Mouse (Mus musculus) brain, embryonic 18.5 days (tissue): ENCODE measurements around the gene Hist3h2a.

Experiments used
- DNase-seq: peaks from one replicate; pipeline ENCODE4 v3.0.0-alpha.2; 2012; ENCODE audit warnings: low read depth, low spot score

The Hist3h2a gene

DNA sequence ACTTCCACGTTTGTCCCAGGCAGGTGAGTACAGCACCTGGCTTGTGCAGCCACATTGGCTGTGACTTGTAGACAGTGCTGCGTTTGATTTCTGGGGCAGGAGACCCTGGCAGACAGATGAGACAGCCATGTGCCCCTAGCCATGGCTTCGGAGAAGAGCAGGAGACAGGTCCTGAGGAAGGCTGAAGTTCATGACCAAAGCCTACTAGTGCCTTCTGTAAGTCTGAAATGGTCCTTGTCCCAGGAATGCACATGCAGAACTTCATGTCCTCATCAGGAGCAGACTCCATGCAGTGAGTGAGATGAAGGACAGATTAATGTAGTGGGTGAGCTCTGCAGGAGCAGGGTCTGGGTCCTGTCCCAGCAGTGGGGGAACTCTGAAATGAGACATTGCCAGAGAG is 37.4 kb downstream of the Hist3h2a start:
- no peak for DNase-seq

DNA sequence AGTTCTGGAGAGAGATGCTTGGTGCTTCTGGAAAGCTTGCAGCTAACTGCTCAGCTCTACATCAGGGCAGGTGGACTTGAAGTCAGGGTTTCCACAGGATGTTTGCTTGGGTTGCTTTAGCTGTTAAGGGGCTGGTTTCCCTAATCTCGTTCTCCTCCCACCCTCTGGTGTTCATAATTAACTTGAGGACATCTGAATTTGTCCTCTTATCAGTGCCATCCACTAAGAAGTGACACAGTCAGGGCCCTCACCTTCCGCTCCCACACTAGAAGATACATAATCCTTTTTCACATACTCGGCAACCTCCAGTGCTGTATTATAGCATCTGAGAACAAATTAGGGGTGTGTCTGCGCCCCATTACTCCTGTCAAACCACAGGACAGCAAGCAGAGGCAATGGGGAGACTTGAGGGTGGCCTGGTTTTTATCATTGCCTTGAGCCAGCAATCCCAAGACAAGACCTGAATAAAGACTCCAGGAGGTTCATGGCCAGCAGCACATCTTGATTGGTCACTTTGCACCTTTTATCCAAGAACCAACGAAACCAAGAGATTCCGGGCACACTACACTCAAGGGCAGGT is 38.7 kb downstream of the Hist3h2a start:
- DNase-seq, result no peak

DNA sequence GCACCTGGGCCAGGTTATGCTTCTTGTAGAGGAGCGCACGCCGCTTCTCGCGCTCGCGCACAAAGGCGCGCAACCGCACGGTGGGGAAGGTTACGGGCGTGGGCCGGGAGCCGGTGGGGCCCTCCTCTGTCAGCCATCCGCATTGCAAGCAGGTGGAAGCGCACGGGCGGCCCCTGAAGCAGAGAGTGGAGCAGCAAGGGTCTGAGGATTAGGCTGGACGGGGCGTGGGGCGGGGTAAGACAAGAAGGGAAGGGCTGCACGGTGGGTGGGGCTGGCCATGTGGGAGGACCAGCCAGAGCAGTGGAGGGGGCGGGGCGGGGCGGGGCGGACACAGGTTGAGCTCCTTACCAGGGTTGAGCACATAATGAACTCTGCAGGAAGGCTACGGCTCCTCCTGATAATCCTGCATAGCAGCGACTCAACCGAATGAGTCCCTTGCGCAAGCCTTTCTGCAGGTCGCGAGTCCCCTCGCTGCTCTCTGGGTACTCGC is 39.9 kb downstream of the Hist3h2a start:
- DNase-seq, result no peak

DNA sequence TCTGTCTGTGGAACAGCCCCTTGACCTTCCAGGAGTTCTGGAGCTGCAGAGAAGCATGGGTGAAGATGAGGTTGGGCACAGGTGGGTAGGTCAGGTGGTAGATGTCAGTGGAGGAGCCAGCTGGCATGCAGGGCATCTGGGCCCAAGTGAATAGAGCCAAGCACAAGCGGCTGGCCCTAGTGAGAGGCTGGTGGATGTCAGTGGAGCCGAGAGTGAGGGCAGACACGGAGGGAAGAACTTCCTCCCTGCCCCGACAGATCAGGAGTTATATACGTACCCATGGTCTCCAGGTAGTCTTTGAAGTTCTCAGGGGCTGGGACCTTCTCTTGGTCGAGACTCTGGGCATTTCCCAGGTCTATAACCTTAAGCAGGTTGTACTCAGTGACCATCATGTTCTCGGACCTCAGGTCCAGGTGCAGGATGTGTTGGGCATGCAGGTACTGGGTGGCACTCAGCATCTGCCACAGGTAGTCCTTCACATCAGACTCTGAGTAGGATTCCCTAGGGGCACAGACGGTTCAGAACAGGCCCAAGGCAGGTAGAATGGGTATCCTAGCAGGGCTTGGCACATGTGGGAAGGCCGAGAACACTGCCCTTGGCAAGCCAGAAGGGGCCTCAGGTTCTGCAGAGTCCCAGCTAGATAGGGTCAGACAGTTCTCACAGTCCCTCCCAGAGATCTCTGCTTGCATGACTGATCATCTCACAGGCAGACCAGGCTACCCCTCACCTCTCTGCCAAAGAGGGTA is 40.7 kb downstream of the Hist3h2a start:
- DNase-seq, result no peak

DNA sequence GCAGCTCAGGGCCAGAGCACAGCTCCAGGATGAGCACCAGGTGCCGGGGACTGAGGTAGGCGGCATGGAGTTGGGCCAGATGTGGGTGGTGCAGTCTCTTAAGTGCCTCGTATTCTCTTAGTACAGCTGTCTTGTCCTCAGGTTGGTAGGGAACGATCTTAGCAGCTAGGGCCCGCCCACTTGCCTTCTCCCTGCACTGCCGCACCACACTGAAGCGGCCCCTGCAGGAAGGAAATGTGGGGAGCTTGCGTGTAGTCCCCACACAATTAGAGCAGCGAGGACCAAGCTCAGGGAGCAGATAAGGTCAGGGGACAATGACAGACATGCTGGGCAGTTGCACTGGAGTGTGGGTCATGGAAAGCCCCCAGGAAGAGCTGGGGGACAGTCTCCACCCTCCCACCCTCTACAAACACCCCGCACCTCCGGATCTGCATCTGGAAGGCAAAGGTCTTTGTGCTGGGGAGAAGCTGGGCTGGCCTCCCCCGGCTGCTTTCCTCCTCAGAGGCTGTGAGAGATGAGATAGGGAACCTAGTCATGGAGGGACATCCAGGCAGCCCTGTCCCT is 41.4 kb downstream of the Hist3h2a start:
- no peak for DNase-seq

DNA sequence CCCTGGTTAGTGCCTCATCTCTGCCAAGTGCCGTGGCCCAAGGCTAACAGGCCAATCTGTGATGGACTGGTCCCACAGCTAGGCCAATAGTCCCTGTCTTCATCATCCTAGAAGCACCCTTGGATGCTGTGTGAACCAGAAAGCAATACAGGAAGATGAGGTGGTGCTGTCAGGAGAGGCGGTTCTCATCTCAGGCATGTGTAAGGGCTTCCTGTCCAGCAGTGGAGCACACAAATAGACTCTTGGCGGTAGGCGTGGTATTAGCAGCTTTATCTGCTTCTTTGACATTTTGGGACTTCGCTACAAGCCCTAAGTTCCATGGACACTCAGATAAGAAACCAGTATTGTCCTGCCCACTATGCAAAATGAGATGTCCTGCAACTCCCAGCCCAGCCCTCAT is 43.1 kb downstream of the Hist3h2a start:
- no peak for DNase-seq

DNA sequence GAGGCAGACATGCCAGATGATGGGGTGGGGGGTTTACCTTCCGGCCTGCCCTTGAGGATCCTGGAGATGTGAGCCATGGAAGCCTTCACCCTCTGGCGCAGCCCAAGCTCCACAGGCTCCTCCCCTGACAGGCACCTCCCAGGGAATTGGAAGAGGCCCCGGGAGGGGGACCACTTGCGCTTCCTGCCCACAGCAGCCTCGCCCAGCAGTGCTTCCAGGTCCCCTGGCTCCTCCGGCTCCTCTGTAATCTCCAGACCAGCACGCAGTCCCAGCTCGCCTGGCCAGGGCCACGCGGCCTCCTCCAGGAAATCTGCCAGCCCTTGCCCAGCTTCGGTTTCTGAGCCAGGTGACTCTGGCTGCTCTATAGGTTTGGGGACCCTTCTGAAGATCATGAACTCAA is 44.7 kb downstream of the Hist3h2a start:
- no peak for DNase-seq

DNA sequence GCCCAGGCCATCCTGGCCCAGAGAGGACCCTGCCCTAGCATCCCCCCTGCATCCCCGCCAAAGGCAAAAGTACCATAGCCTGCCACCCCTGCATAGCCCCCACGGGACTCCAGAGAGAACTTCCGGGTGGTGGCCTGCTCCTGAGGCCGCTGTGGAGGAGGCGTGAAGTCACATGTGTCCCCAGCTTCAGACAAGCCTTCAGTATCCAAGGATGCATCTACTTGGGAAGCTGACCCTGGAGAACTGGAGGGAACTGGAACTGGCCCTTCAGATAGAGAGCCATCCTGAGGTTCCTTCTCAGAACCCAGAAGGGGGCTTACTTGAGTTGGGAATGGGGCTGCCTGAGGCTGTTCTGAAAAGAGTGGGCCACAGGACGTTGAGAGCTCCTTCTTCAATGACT is 45.3 kb downstream of the Hist3h2a start:
- DNase-seq, result no peak

DNA sequence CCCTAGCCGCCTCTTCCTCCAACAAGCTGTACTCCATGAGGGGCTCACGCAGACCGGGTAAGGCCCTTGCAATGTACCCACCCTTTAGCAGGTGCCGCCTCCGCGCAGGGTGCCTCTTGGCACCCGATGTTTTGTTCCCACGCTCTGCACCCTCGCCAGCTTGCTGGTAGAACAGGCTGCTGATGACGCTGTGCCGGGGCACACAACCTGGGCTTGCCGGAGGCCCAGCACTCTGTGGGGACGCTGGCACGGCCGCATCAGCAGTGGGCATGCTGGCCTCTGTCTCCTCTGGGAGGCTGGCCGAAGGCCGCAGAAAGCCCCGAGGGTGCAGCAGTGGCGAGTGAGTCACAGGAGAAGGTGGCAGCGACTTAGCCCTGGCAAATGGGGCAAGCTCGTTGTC is 46.1 kb downstream of the Hist3h2a start:
- no peak for DNase-seq

DNA sequence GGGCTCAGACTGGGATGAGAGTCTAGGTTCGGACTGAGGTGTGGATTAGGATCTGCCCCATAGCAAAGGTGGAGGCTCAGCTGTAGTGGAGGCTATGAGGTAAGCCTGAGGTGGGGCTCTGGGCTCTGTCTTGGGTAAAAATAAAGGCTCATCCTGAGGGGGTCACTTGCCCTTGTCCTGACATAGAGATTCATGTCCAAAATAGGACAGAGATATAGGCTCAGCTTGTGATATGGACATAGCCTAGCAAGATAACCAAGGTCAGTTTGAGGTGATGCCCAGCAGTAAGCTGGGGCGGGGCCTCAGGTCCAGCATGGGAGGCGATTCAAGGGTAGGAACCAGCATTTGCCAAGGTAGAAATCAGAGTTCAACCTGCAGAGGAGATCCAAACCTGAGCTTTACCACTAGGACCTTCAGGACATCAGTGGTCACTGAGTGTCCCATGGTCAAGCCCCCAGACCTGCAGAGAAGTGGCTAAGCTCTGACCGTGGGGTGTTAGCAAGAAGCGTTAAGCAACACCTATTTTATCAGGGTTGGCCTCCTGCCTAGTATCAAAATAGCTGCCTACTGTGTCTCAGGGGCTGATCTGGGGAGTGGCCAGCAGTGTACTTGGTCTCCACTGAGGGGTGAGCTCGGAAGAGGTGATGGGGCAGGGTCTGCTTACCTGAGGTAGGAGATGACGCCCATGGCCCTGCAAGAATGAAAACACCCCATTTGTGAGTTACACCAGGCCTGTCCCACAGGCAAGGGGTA is 48.0 kb downstream of the Hist3h2a start:
- DNase-seq, result no peak
